Mouse (Mus musculus): ENCODE measurements around the gene Tomm70a.

DNA sequence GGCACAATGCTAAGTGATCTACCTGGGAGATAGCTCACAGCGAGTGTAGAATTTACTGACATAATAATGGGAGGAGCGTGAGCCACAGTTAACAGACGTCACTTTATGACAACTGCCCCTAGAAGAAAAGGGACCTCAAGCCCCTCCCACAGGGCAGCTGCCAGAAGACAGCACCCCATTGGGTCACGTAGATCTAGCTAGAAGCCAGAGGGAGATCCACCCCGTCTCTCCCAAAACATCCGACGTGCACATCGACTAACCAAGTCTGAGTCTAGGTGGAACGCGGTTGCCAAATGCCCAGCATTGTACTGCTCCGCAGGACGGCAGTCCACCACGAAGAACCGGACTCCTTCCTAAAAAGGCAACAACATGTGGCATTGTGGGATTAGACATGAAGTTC lies 69.7 kb downstream of the Tomm70a start:
- TF ChIP-seq MAX (IDR thresholded peaks at IDR 0.05; ENCODE audit: low read length) (no peak), GABPA (IDR thresholded peaks at IDR 0.05; ENCODE audit: low read depth, low read length) (no peak), UBTF (IDR thresholded peaks at IDR 0.05; ENCODE audit: borderline replicate concordance, insufficient read depth, low read depth, low read length) (no peak), EP300 (IDR thresholded peaks at IDR 0.05; ENCODE audit: low read depth in 1 of 2, low read length in 2 of 2) (no peak), E2F4 (IDR thresholded peaks at IDR 0.05; ENCODE audit: borderline replicate concordance, low read depth, low read length) (no peak), MEF2A (IDR thresholded peaks at IDR 0.05; ENCODE audit: extremely low read depth, insufficient replicate concordance, low read depth, low read length, poor library complexity, severe bottlenecking) (no peak), CTCF (IDR thresholded peaks at IDR 0.05 in 2 of 3, conservative IDR thresholded peaks at IDR 0.05 in 1 of 3; ENCODE audit: control insufficient read depth in 1 of 3, insufficient read depth in 1 of 3, low read depth in 2 of 3, low read length in 3 of 3, poor library complexity in 1 of 3, severe bottlenecking in 1 of 3) (no peak), TCF12 (IDR thresholded peaks at IDR 0.05; ENCODE audit: low read depth, low read length) (no peak), GATA1 (IDR thresholded peaks at IDR 0.05; ENCODE audit: low read depth, low read length) (no peak)
